Mouse (Mus musculus) forebrain, embryonic 10.5 days (tissue): Measurements from ENCODE around the gene Smim14. TPM values are rescaled to one million over a fixed set of nuclear protein-coding genes. Genes with fewer than 3 reads are reported as not detected.
"Not testable (repeated sequence)": the region's sequence is repeated elsewhere in the genome, so short reads cannot be mapped to it uniquely, and the experiment has no call there.

Experiments used
- DNase-seq: peaks from one replicate; pipeline ENCODE4 v3.0.0-alpha.2; 2017; ENCODE audit warnings: low spot score; ENCODE audit errors: extremely low spot score
- H3K27ac ChIP-seq: fragments of 300-500 bp; sonication (generic); 2 replicates; pipeline ENCODE4 v1.5.1; 2016; ENCODE audit warnings: mild to moderate bottlenecking
- H3K27me3 ChIP-seq: fragments of 300-500 bp; sonication (generic); 2 replicates; pipeline ENCODE4 v1.6.1; 2016; ENCODE audit warnings: mild to moderate bottlenecking; ENCODE audit not compliant: poor library complexity, severe bottlenecking
- H3K36me3 ChIP-seq: fragments of 300-500 bp; sonication (generic); replicated peaks from 2 replicates; pipeline ENCODE4 v1.6.1; 2016; ENCODE audit warnings: mild to moderate bottlenecking, moderate library complexity
- H3K4me1 ChIP-seq: fragments of 300-500 bp; sonication (generic); 2 replicates; pipeline ENCODE4 v1.6.1; 2016
- H3K4me3 ChIP-seq: fragments of 300-500 bp; sonication (generic); 2 replicates; pipeline ENCODE4 v1.5.1; 2016; ENCODE audit warnings: mild to moderate bottlenecking, moderate library complexity
- H3K9me3 ChIP-seq: fragments of 300-500 bp; sonication (generic); 2 replicates; pipeline ENCODE4 v1.6.1; 2016; ENCODE audit warnings: mild to moderate bottlenecking, moderate library complexity
- WGBS: fragments of 180-500 bp; shearing (Covaris S2); methylation state at CpG from one replicate; pipeline ENCODE4 v1.1.7; 2016; 5-methylcytosine and 5-hydroxymethylcytosine counted together
- polyA plus RNA-seq: library from polyadenylated mRNA; unstranded; fragments of >200 nt; fragmentation: Nextera tagmentation; extraction: Ambion mirVana; gene quantifications from 2 replicates; pipeline ENCODE4 v1.2.1, GENCODE M21; 2016

The Smim14 gene
- polyA plus RNA-seq, 1 experiment from 2014 or later = 50.8 TPM

DNA sequence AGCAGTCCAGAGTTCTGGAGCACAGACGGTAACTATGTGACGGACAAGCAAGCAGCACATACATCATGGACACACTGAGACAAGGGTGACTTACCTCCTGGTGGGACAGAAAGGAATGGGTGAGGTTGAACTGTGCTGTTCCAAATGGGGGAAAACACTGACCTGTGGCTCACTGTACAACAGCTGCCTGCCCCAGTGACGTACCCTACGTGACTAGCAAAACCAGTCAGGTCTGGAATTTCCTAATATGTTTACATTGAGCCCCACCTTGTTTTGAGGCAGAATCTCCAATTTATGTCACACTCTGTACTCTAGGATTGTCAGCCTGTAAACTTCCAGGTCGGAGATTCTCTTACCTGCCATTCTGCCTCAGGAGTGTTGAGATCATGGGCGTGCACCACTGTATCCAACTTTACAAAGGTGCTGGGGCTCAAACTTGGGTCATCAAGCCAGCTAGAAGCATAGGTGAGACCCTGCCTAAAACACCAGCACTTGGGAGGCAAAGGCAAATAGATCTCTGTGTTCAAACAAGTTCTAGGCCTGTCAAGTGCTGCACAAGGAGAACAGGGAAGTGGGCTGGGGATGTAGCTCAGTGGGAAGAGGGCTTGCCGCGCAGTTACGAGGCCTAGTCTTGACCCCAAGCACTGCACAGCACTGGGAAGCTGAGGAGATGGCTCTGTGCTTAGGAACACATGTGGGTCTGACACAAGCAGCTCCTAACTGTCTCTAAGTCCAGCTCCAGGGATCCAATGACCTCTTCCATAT is 57.1 kb downstream of the Smim14 start:
- Histone ChIP-seq H3K4me3 (no peak overlapping the region), H3K4me1 (no peaks in the 10 kb centered on the region), H3K9me3 (no peaks in the 10 kb centered on the region), H3K27me3 (no peaks in the 10 kb centered on the region), H3K27ac (no peak overlapping the region), H3K36me3 (no peaks in the 10 kb centered on the region)
- DNase-seq = no peak
- 96% methylated on average over 9 of the region's 9 CpGs for WGBS

DNA sequence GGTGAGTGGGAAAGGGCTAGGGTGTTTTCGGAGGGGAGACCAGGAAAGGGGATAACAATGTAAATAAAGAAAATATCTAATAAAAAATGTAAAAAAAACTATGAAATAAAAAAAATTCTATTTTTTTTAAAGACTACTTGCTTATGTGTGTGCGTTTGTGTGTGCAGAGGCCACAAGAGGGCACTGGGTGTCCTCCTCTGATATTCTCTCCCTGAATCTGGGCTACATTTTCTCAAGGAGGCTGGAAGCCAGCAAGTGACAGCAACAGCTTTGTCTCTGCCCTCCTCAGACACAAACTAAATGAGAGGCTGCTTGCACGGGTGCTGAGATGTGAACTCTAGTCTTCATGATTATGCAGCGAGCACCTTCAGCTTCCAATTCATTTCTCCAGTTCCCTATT is 58.8 kb downstream of the Smim14 start:
- 74% methylated on average over 4 of the region's 4 CpGs for WGBS
- H3K4me3 ChIP-seq = no peak overlapping the region
- no peaks in the 10 kb centered on the region for H3K9me3 ChIP-seq
- no peaks in the 10 kb centered on the region for H3K36me3 ChIP-seq
- no peak overlapping the region for H3K27ac ChIP-seq
- H3K4me1 ChIP-seq = no peaks in the 10 kb centered on the region
- H3K27me3 ChIP-seq = no peaks in the 10 kb centered on the region
- DNase-seq = no peak

DNA sequence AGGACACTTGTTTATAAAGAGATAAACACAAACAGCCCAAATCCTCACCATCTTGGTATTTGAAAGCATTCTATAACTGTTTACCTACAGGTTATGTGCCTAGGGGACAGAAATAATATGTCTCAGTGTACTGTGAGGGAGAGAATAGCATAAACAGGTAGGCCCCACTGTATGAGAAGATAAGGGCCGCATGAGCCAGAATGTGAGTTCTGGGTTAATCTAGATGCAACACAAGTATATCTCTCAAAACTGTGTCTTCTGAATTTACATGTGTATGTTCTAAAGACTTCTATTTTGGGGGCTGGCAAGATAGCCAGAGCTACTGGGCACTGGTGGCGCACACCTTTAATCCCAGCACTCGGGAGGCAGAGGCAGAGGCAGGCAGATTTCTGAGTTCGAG is 60.2 kb downstream of the Smim14 start:
- not testable (repeated sequence) for H3K9me3 ChIP-seq, H3K4me3 ChIP-seq, DNase-seq, H3K27ac ChIP-seq, H3K4me1 ChIP-seq, H3K36me3 ChIP-seq, H3K27me3 ChIP-seq
- WGBS = 95% methylated on average over 4 of the region's 4 CpGs

DNA sequence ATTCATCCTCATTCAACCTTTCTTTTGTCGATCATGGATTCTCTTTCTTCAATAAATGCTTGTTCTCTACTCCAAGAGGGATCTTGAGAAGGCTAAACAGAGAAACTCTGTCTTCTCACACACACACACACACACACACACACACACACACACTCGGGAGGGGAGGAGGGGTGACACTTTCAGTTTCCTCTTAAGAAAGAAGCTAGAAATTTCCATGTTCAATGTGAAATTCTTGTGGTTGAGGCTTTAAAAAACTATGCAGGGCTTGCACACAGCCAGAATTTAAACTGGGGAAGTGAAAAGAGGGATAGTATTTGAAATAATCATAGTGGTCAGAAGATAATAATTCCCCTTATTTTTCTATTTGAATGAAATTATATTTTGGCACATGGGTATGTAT is 61.2 kb downstream of the Smim14 start:
- Histone ChIP-seq H3K27ac (no peak overlapping the region), H3K9me3 (no peaks in the 10 kb centered on the region), H3K4me1 (0 out of 2 replicates have a peak, but pooled peaks cover 5% of the 10 kb centered on the region), H3K4me3 (no peak overlapping the region), H3K27me3 (no peaks in the 10 kb centered on the region), H3K36me3 (no peaks in the 10 kb centered on the region)
- no peak for DNase-seq
- 78% methylated on average over 2 of the region's 2 CpGs for whole genome bisulfite sequencing

DNA sequence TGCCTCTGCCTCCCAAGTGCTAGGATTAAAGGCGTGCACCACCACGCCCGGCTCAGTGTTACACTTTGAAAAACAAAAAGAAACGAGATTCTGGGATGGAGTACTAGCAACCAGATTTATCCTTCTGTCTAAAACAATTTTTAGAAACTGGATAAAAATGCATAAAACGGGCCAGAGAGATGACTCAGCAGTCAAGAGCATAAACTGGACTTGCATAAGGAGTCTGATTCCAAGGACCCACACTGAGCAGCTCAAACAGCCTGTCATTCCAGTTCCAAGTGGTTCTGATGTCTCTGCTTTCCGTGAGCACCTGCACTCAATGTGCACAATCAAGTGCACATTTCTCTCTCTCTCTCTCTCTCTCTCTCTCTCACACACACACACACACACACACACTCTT is 67.2 kb downstream of the Smim14 start:
- DNase-seq = no peak
- no peaks in the 10 kb centered on the region for H3K27me3 ChIP-seq
- no peak overlapping the region for H3K27ac ChIP-seq
- peaks cover 23% of the 10 kb centered on the region for H3K36me3 ChIP-seq
- H3K4me3 ChIP-seq = no peak overlapping the region
- H3K9me3 ChIP-seq = peaks cover 7% of the 10 kb centered on the region; the same call in 1 of the 2 replicates
- H3K4me1 ChIP-seq = 0 out of 2 replicates have a peak, but pooled peaks cover 5% of the 10 kb centered on the region
- WGBS = 93% methylated on average over 6 of the region's 6 CpGs

DNA sequence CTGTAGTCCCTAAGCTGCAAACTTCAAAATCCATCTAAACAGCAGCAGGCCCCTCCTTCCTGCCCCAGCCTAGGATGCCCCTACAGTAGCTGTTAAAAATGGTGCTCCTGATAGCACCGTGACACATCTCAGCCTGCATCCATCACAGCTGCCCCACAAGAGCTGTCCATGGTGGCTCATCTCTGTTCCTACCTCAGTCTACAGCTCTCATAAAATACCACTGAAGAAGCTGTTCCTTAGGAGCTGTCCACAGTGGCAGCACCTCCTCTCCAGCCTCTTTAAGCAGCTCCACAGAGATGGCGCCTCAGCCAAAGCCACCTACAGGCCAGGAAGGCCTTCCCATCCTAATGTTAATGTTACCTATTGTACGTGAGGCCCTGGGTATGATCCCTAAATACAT is 70.1 kb downstream of the Smim14 start:
- Histone ChIP-seq H3K4me1 (no peaks in the 10 kb centered on the region), H3K27ac (no peak overlapping the region), H3K27me3 (no peaks in the 10 kb centered on the region), H3K36me3 (peaks cover 23% of the 10 kb centered on the region), H3K9me3 (peaks cover 7% of the 10 kb centered on the region; the same call in 1 of the 2 replicates), H3K4me3 (no peak overlapping the region)
- DNase-seq = no peak
- 83% methylated on average over 3 of the region's 3 CpGs for WGBS

DNA sequence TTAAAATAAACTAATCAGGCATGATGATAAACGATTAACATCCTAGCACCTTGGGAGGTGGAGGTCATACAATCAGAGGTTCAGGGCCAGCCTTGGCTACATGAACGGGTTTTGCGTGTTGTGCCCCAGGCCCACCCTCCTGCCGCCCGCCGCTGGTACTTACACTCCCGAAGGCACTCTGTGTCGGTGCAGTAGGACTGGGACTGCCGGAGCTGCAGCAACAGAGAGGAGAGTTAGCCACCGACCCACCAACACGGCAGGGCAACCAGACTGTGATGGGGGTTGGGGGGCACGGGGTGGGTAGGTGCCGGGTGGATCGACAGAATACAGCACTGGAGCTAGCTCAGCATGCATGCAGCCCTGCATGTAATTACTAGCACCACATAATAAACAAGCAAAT is 76.6 kb downstream of the Smim14 start:
- H3K27me3 ChIP-seq = no peaks in the 10 kb centered on the region
- no peak for DNase-seq
- H3K9me3 ChIP-seq = no peaks in the 10 kb centered on the region
- no peak overlapping the region for H3K4me3 ChIP-seq
- no peaks in the 10 kb centered on the region for H3K36me3 ChIP-seq
- 92% methylated on average over 14 of the region's 14 CpGs for WGBS
- H3K27ac ChIP-seq = no peak overlapping the region
- H3K4me1 ChIP-seq = peaks cover 7% of the 10 kb centered on the region; the same call in 1 of the 2 replicates

DNA sequence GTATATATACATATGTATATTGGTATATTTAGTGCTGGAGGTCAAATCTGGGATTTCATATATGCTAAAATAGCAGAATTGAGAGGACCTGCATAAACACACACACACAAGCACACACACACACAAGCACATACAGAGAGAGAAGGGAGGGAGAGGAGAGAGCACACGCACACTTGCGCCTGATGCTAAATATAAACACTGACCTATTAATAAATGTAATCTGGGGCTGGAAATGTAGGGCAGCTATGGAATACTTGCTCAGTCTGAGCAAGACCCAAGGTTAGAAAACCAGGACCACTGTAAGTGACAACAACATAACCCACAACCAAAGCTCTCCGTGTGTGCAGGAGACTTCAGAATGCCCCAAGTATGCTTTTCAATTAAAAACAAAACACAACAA is 77.5 kb downstream of the Smim14 start:
- Histone ChIP-seq H3K4me3 (no peak overlapping the region), H3K36me3 (no peaks in the 10 kb centered on the region), H3K27me3 (no peaks in the 10 kb centered on the region), H3K4me1 (peaks cover 7% of the 10 kb centered on the region; the same call in 1 of the 2 replicates), H3K27ac (no peak overlapping the region), H3K9me3 (no peaks in the 10 kb centered on the region)
- no peak for DNase-seq
- 93% methylated on average over 3 of the region's 3 CpGs for WGBS

DNA sequence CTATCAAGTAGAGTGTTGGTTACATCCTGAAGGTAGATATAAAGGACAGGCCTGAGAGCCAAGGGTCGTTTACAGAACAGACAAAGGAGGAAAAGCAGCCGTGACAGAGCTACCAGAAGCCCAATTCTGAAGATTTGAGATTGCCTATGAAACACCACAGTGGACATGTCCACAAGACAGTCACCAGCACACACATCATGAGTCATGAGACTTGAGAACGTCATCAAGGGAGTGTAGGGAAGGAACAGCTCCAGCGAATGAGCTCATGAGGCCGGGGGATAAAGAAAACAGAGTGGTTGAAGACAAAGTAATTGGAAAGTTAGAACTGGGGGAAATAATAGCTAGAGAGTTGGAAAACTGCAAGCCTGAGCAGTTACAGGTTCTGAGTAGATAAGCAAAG is 79.1 kb downstream of the Smim14 start:
- DNase-seq = no peak

DNA sequence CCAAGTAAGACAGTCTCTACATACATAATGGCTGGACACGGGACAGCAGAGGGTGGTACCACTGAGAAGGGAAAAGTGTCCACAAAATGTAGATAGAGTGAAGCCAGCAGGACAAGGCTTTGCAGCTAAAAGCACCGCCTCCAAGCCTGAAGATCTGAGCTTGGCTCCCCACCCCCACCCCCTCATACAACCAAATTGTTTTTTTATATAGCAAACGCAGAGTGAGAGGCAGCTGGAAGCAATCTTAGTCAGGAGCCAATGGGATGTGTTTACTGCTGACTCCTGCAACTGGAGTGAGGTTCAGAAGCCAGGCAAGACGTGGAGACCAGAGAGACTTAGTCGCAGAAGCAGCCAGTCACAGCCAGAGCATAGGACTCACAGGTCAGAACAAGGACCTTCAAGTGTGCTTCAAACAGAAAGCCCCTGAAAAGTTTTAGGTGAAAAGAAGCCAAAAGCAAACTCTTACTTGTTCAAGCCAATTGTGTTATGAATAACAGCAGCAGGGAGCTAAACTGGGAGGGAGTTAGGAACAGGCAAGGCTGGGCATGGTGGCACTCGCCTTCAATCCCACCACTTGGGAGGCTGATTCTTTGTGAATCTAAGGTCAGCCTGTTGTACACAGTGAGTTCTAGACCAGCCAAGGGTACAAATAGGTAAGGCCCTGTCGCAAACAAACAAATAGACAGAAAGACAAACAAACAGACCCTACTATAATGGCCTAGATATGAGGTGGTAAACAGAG is 79.7 kb downstream of the Smim14 start:
- DNase-seq = no peak
- Histone ChIP-seq H3K27ac (no peak overlapping the region), H3K36me3 (no peaks in the 10 kb centered on the region), H3K4me1 (peaks cover 7% of the 10 kb centered on the region; the same call in 1 of the 2 replicates), H3K9me3 (no peaks in the 10 kb centered on the region), H3K27me3 (no peaks in the 10 kb centered on the region), H3K4me3 (no peak overlapping the region)
- 71% methylated on average over 7 of the region's 7 CpGs for whole genome bisulfite sequencing

More for the DNA sequence above, 79.1 kb downstream of the Smim14 start:
- Histone ChIP-seq H3K36me3 (no peaks in the 10 kb centered on the region), H3K4me3 (no peak overlapping the region), H3K27me3 (no peaks in the 10 kb centered on the region), H3K9me3 (no peaks in the 10 kb centered on the region), H3K4me1 (peaks cover 7% of the 10 kb centered on the region; the same call in 1 of the 2 replicates), H3K27ac (no peak overlapping the region)
- WGBS = 85% methylated on average over 5 of the region's 5 CpGs

DNA sequence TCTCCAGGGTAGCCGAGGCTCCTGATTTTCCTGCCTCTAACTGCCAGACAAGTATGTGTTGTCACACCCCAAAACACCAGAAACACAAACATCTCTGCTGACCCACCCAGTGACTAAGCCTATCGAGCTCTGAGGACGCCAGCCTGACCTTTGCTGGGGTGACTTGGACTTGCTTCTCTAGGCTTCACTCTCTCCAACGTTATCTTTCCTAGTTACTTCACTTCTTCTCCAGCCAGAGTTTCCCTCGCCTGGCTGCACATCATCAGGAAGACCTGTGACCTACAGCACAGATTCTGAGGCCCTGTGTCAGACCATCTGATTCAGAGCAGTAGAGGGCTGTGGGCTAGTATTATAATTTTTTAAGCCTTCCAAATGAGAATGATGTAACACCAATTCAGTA is 82.2 kb downstream of the Smim14 start:
- H3K4me1 ChIP-seq = peaks cover 7% of the 10 kb centered on the region; the same call in 1 of the 2 replicates
- 83% methylated on average over 5 of the region's 5 CpGs for WGBS
- no peaks in the 10 kb centered on the region for H3K9me3 ChIP-seq
- DNase-seq = no peak
- no peak overlapping the region for H3K4me3 ChIP-seq
- no peak overlapping the region for H3K27ac ChIP-seq
- no peaks in the 10 kb centered on the region for H3K27me3 ChIP-seq
- 0 out of 2 replicates have a peak, but pooled peaks cover 5% of the 10 kb centered on the region for H3K36me3 ChIP-seq

DNA sequence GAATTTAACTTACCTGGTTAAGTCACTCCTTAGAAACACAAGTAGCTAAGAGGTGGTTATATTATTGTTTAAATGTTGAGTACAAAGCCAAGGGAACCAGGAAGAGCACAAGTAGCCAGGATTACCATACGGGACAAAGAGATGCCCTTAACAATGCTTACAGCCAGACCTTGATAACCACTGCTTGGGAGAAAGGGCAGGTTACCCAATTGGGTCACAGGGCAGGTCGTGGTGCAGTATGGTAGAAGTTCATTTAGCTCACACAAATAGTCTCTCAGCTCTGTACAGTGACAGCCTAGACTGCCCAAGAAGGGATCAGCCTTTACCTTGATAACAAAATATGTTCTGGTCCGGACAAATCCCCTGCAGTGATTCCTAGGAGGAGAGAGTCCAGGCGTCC is 88.0 kb downstream of the Smim14 start:
- no peaks in the 10 kb centered on the region for H3K4me1 ChIP-seq
- no peak overlapping the region for H3K27ac ChIP-seq
- DNase-seq = no peak
- WGBS = 83% methylated on average over 4 of the region's 4 CpGs
- H3K4me3 ChIP-seq = no peak overlapping the region
- H3K9me3 ChIP-seq = no peaks in the 10 kb centered on the region
- no peaks in the 10 kb centered on the region for H3K27me3 ChIP-seq
- H3K36me3 ChIP-seq = 0 out of 2 replicates have a peak, but pooled peaks cover 5% of the 10 kb centered on the region

DNA sequence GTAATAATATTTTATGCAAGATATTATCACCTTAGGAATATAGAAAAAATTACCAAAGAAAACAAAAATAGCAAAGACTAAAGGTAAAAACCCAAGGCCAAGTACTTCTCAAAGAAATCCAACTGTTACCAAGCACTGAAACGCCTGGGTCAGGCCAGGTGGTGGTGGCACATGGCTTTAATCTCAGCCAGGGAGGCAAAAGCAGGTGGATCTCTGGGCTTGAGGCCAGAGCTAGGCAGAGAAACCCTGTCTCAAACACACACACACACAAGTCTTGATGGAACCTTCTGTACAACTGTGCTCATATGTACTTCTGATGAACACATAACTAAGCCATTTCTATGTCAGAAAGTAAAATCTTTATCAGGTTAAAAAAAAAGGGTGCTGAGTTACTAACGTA is 89.2 kb downstream of the Smim14 start:
- H3K4me3 ChIP-seq = no peak overlapping the region
- no peaks in the 10 kb centered on the region for H3K27me3 ChIP-seq
- no peak overlapping the region for H3K27ac ChIP-seq
- H3K4me1 ChIP-seq = no peaks in the 10 kb centered on the region
- WGBS = 82% methylated on average over 2 of the region's 2 CpGs
- H3K9me3 ChIP-seq = no peaks in the 10 kb centered on the region
- 0 out of 2 replicates have a peak, but pooled peaks cover 5% of the 10 kb centered on the region for H3K36me3 ChIP-seq
- DNase-seq = no peak
